Mouse (Mus musculus): Measurements from ENCODE around the gene Rnaseh2a. TPM values are rescaled to one million over a fixed set of nuclear protein-coding genes. Genes with fewer than 3 reads are reported as not detected.
A peak's percentile ranks its signal among the peaks of the same experiment; 100 is the strongest.

Rnaseh2a gene
- total and polyA plus RNA-seq, 2 experiments from 2014 or later: 42.7 to 52.2 TPM

DNA sequence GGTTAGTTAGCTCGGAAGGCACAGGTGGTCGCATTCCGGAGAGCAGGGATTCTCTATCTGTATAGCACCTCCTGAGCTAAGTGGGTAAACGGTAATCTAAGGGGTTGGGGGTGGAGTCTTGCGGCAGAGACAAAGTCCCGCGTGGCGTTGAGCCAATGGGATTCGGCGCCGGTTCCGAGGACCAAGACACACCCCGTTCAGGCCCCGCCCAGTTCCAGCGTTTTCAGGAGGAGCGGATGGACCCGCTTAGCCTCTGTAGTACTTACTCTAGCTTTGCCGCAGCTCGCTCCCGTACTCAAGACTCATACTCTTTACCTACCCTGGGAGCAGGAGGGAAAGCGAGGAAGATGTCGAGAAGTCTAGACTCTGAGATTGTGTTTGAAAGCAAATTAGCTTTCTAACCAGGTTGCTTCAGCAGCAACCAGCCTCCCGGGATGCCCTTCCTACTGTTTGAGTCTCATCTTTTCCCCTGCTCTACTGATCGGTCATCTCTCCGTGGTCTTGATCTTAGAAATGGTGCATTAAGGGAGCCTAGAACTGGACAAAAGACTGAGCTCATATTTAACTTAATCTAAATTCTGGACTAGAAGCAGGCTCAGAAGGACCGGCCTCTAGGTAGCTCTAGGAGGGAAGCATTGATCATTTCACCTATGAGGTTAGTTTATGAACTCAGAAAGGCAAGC, 24.9 kb downstream of the Rnaseh2a start:
- H3K36me3 ChIP-seq (ENCODE audit: insufficient read depth): no peaks in the 10 kb centered on the region
- 3% methylated on average over 26 of the region's 26 CpGs for WGBS
- H3K4me2 ChIP-seq (ENCODE audit: low read depth): peak overlapping the region; percentile 69
- no peaks in the 10 kb centered on the region for H3K9me3 ChIP-seq (ENCODE audit: low read length)
- H3K4me3 ChIP-seq (ENCODE audit: low read depth, low read length): peak overlapping the region; percentile 77
- H3K27me3 ChIP-seq (ENCODE audit: insufficient read depth, low read length): peaks cover 5% of the 10 kb centered on the region; the same call in 1 of the 2 replicates
- ATAC-seq: peak; percentile 17
- DNase-seq: peak; percentile 76
- no peak for TF ChIP-seq CTCF (IDR thresholded peaks at IDR 0.05; ENCODE audit: low read depth)
- H3K4me1 ChIP-seq (ENCODE audit: insufficient read depth): 0 out of 2 replicates have a peak, but pooled peaks cover 9% of the 10 kb centered on the region
- H3K27ac ChIP-seq (ENCODE audit: low read depth, low read length): no peak overlapping the region
- H3K9ac ChIP-seq: peak overlapping the region; percentile 80

DNA sequence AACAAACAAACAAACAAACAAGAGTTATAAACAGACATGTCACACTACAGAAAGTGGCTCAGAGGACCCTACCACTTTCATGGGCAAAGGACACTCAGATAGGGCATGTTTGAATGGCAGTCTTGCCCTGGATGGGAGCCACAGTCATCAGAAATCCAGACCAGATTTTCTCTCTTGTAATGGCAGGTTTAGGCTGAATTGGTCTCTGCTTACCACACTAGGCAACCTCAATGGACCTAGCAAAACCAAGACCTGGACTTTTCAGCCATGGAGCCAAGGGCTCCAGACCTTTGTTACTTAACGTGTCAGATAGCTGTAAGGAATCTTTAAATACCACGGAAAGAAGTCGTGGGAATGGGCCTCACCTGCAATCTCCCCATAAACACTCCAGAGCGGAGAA, 25.9 kb downstream of the Rnaseh2a start:
- 16% methylated on average over 4 of the region's 4 CpGs for WGBS
- Histone ChIP-seq H3K9ac (0 out of 2 replicates have a peak overlapping the region, but pooled peaks have one; percentile 40), H3K27me3 (ENCODE audit: insufficient read depth, low read length) (peaks cover 5% of the 10 kb centered on the region; the same call in 1 of the 2 replicates), H3K9me3 (ENCODE audit: low read length) (no peaks in the 10 kb centered on the region), H3K36me3 (ENCODE audit: insufficient read depth) (no peaks in the 10 kb centered on the region), H3K4me2 (ENCODE audit: low read depth) (no peak overlapping the region), H3K4me3 (ENCODE audit: low read depth, low read length) (no peak overlapping the region; the same call in 1 of the 2 replicates), H3K4me1 (ENCODE audit: insufficient read depth) (0 out of 2 replicates have a peak, but pooled peaks cover 9% of the 10 kb centered on the region), H3K27ac (ENCODE audit: low read depth, low read length) (no peak overlapping the region)
- ATAC-seq (no peak), DNase-seq (no peak)
- TF ChIP-seq CTCF (IDR thresholded peaks at IDR 0.05; ENCODE audit: low read depth): no peak

DNA sequence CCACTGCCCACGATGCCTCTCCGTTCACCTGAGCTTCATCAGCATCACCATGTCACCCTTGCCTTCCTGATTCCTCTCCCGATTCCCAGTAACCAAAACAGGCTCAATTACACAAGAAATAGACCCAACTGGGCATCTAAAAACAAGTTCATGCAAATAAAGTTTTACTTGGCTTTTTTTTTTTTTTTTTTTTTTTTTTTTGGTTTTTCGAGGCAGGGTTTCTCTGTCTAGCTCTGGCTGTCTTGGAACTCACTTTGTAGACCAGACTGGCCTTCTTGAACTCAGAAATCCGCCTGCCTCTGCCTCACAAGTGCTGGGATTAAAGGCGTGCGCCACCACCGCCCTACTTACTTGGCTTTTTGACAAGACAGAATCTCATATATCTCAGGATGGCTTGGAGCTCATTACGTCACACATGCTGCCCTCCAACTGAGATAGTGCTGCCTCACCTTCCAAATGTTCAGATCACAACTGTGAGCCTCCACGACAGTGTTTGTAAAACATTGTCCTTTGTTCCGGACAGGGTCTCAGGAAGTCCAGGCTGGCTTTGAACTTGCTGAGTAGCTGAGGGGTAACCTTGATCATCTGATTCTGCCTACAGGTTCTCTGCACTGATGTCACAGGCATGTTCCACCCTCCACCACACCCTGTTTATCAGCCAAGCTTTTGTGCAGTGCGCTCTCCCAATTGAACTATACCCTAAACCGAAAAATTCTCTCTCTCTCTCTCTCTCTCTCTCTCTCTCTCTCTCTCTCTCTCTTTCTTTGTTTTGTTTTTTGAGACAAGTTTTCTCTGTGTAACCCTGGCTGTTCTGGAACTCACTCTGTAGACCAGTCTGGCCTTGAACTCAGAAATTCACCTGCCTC, 31.7 kb downstream of the Rnaseh2a start:
- peak overlapping the region; percentile 96 for H3K9ac ChIP-seq
- no peaks in the 10 kb centered on the region for H3K36me3 ChIP-seq (ENCODE audit: insufficient read depth)
- peak overlapping the region; percentile 78 for H3K4me3 ChIP-seq (ENCODE audit: low read depth, low read length)
- peaks cover 14% of the 10 kb centered on the region for H3K4me1 ChIP-seq (ENCODE audit: insufficient read depth)
- TF ChIP-seq CTCF (IDR thresholded peaks at IDR 0.05; ENCODE audit: low read depth): no peak
- peak overlapping the region; percentile 95 for H3K27ac ChIP-seq (ENCODE audit: low read depth, low read length)
- no peaks in the 10 kb centered on the region for H3K27me3 ChIP-seq (ENCODE audit: insufficient read depth, low read length)
- DNase-seq (no peak), ATAC-seq (no peak)
- H3K9me3 ChIP-seq (ENCODE audit: low read length): no peaks in the 10 kb centered on the region
- peak overlapping the region; percentile 87 for H3K4me2 ChIP-seq (ENCODE audit: low read depth)
- 59% methylated on average over 13 of the region's 13 CpGs for WGBS

DNA sequence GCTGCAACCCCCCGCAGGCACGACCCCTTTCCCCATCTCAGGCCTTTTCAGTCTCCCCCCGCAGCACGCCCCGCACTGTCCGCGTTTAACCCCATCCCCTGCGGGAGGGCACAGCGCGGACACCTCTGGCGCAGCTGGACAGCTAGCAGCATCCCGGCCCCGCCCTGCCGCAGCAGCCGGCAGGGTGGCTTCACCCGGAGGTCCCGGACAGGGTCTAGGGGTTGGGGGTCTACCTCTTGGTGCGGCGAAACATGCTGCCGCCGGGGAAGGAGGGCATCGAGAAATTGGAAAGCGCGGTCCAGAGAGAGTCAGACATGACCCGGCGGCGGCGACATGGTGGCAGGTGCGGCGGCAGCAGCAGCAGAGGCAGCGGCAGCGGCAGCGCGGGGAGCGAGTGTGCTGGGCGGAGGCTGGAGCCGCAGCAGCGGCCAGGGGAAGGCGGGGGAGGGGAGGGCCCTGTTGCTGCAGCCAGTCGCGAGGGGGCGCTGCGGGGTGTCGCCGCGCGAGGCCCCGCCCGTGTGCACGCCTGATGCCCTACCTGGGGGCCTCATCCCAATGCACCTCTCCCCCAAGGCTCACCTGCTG, 32.5 kb downstream of the Rnaseh2a start, which contains the start of gene Mast1:
Gene Mast1 (minus strand): TSS at position 398 of the 585 bp plus-strand sequence.
- ATAC-seq (peak; percentile 74), DNase-seq (peak; percentile 90)
- TF ChIP-seq CTCF (IDR thresholded peaks at IDR 0.05; ENCODE audit: low read depth): peak; percentile 81
- Histone ChIP-seq H3K36me3 (ENCODE audit: insufficient read depth) (peaks cover 6% of the 10 kb centered on the region), H3K9me3 (ENCODE audit: low read length) (no peaks in the 10 kb centered on the region), H3K4me3 (ENCODE audit: low read depth, low read length) (peak within 1 kb of the TSS; percentile 78), H3K27ac (ENCODE audit: low read depth, low read length) (peak within 1 kb of the TSS; percentile 95), H3K9ac (peak within 1 kb of the TSS; percentile 96), H3K4me1 (ENCODE audit: insufficient read depth) (peaks cover 14% of the 10 kb centered on the region), H3K27me3 (ENCODE audit: insufficient read depth, low read length) (no peaks in the 10 kb centered on the region), H3K4me2 (ENCODE audit: low read depth) (peak within 1 kb of the TSS; percentile 87)
- WGBS: under 1% methylated on average over 50 of the region's 50 CpGs

DNA sequence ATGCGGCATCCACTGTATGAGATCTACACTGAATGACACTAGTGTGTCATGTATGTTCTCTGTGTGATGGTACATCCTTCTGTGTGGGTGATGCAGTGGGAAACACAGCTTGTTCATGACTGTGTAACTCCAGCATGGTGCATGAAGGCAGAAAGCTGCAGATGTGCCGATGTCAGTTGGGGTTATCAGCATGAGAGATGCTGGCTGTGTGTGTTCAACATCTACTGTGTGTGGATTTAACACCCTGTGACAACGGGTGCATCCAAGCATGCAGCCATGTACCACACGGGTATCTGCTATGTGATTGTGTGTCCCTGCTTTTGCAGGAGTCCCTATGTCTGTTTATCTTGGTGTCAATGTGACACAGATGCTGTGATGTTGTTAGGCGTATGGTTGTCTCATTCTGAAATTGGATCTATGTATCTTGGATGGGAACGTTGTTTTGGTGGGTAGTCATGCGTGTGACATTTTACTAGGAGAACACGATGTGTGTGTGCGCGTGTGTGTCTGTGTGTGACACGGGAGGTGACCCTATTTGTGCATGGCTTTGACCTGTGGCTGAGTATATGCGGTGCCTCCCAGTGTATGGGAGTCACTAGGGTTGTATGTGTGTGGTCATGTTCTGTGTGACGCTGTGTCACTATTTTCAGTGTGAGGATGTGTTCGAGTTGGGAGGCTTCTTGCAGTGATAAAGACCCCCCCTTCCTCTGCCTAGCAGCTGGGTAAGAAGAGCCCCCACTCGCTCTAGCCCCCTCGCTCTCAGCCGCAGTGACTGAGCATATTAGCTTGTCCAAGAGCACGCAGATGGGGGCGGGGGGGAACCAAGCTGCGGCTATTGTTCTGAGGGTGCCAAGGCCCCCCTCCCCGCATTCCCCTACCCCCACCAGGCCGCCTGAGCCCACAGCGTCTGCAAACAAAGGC, 33.3 kb downstream of the Rnaseh2a start:
- H3K36me3 ChIP-seq (ENCODE audit: insufficient read depth): peaks cover 13% of the 10 kb centered on the region
- 14% methylated on average over 23 of the region's 23 CpGs for WGBS
- no peaks in the 10 kb centered on the region for H3K9me3 ChIP-seq (ENCODE audit: low read length)
- TF ChIP-seq CTCF (IDR thresholded peaks at IDR 0.05; ENCODE audit: low read depth): no peak
- H3K9ac ChIP-seq: peak overlapping the region; percentile 96
- H3K4me1 ChIP-seq (ENCODE audit: insufficient read depth): peaks cover 14% of the 10 kb centered on the region
- H3K27me3 ChIP-seq (ENCODE audit: insufficient read depth, low read length): no peaks in the 10 kb centered on the region
- peak overlapping the region; percentile 87 for H3K4me2 ChIP-seq (ENCODE audit: low read depth)
- H3K4me3 ChIP-seq (ENCODE audit: low read depth, low read length): peak overlapping the region; percentile 78
- DNase-seq (peak; percentile 71), ATAC-seq (peak; percentile 55)
- H3K27ac ChIP-seq (ENCODE audit: low read depth, low read length): peak overlapping the region; percentile 95

DNA sequence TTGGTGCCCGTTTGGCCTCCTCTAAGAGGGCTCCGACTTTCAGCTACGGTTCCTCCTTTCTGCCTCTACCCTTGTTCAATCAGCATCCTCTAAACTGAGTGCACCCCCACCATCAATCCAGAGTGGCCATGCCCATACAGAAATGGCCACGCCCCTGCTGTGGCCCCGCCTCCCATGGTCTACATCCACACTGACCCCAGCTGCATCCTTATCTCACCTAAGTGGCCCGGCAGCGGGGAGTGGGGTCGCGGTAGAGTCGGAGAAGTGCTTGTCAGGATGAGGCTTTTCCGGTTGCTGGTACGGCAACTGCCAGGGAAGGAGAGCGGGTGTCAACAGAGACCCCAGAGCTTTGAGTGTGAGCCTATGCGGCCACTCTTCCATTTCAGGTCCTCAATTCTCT, 34.1 kb downstream of the Rnaseh2a start:
- Histone ChIP-seq H3K27me3 (ENCODE audit: insufficient read depth, low read length) (no peaks in the 10 kb centered on the region), H3K9me3 (ENCODE audit: low read length) (no peaks in the 10 kb centered on the region), H3K36me3 (ENCODE audit: insufficient read depth) (peaks cover 17% of the 10 kb centered on the region), H3K27ac (ENCODE audit: low read depth, low read length) (peak overlapping the region; percentile 95), H3K4me1 (ENCODE audit: insufficient read depth) (peaks cover 14% of the 10 kb centered on the region), H3K4me3 (ENCODE audit: low read depth, low read length) (peak overlapping the region; percentile 78), H3K9ac (peak overlapping the region; percentile 96), H3K4me2 (ENCODE audit: low read depth) (peak overlapping the region; percentile 87)
- WGBS: 9% methylated on average over 14 of the region's 14 CpGs
- ATAC-seq (no peak), DNase-seq (no peak)
- no peak for TF ChIP-seq CTCF (IDR thresholded peaks at IDR 0.05; ENCODE audit: low read depth)

Measured in forebrain, postnatal 0 days (tissue).